Mouse (Mus musculus) hindbrain, embryonic 16.5 days (tissue): ENCODE measurements around the gene Acvr2b. TPM values are rescaled to one million over a fixed set of nuclear protein-coding genes. Genes with fewer than 3 reads are reported as not detected.

Source experiments
- polyA plus RNA-seq: library from polyadenylated mRNA; unstranded; fragments of >200 nt; fragmentation: Nextera tagmentation; extraction: Ambion mirVana; gene quantifications from 2 replicates; pipeline ENCODE4 v1.2.1, GENCODE M21; 2015

Gene Acvr2b
- polyA plus RNA-seq, 1 experiment from 2014 or later, result 17.3 TPM

Other genes starting within 250 kb of the Acvr2b start
- 3.7 and 5.1 TPM in 2 replicates for gene Acaa1b, start 245.0 kb upstream of the Acvr2b start, polyA plus RNA-seq
- not detected in 2 replicates for gene Gm47289, start 243.0 kb upstream of the Acvr2b start, polyA plus RNA-seq
- gene Slc22a13, start 193.0 kb upstream of the Acvr2b start, polyA plus RNA-seq, result not detected in 2 replicates
- gene Oxsr1, start 79.7 kb upstream of the Acvr2b start, polyA plus RNA-seq, result 12.1 and 12.8 TPM in 2 replicates
- 122 and 124 TPM in 2 replicates for gene Acaa1a, start 62.4 kb upstream of the Acvr2b start, polyA plus RNA-seq
- 6.6 and 6.7 TPM in 2 replicates for gene Myd88, start 60.7 kb upstream of the Acvr2b start, polyA plus RNA-seq
- 3.0 and 3.5 TPM in 2 replicates for gene Xylb, start 44.7 kb upstream of the Acvr2b start, polyA plus RNA-seq
- gene Slc22a14, start 36.6 kb upstream of the Acvr2b start, polyA plus RNA-seq, result 0.08 TPM in 1 of 2 replicates, not detected in the other
- 48.7 and 49.4 TPM in 2 replicates for gene Exog, start 42.8 kb downstream of the Acvr2b start, polyA plus RNA-seq
- 0.24 and 0.36 TPM in 2 replicates for gene Scn5a, start 176.9 kb downstream of the Acvr2b start, polyA plus RNA-seq